Mouse (Mus musculus): ENCODE data around the gene Gsdma. TPM values are rescaled to one million over a fixed set of nuclear protein-coding genes. Genes with fewer than 3 reads are reported as not detected.
"Not testable (repeated sequence)": the region's sequence is repeated elsewhere in the genome, so short reads cannot be mapped to it uniquely, and the experiment has no call there.

The Gsdma gene
- polyA plus RNA-seq, 1 experiment: 2.2 TPM

DNA sequence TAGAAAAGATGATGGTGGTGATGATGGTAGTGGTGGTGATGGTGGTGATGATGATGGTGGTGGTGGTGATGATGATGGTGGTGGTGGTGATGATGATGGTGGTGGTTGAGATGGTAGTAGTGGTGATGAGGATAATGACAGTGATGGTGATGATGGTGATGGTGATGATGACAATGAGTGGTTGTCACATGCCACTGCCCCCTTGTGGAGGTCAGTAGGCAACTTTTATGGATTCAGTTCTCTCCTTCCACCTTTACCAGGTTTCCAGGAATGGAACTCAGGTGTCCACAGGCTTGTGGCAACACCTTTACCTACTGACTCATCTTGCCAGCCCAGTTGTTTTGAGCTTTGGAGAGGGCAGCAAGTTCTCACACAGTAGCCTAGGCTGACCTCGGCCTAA lies 15.9 kb downstream of the Gsdma start:
- TF ChIP-seq FLI1 (IDR thresholded peaks at IDR 0.05; ENCODE audit: low read length) (no peak), GATA1 (IDR thresholded peaks at IDR 0.05; ENCODE audit: borderline replicate concordance, low read length) (no peak)
- H3K36me3 ChIP-seq (replicated peaks; ENCODE audit: low read length): peaks cover 10% of the 10 kb centered on the region

GRCm38 (mm10) chr11:98680595-98680994 lies 16.4 kb downstream of the Gsdma start:
- H3K27me3 ChIP-seq (replicated peaks): not testable (repeated sequence)
- H3K36me3 ChIP-seq (replicated peaks; ENCODE audit: low read length): peaks cover 15% of the 10 kb centered on the region

More for the DNA sequence above, 15.9 kb downstream of the Gsdma start:
- Histone ChIP-seq H3K4me3 (replicated peaks) (peak overlapping the region; percentile 66), H3K27me3 (replicated peaks) (peaks cover 3% of the 10 kb centered on the region), H3K9me3 (no peaks in the 10 kb centered on the region), H3K4me1 (peaks cover 53% of the 10 kb centered on the region)

DNA sequence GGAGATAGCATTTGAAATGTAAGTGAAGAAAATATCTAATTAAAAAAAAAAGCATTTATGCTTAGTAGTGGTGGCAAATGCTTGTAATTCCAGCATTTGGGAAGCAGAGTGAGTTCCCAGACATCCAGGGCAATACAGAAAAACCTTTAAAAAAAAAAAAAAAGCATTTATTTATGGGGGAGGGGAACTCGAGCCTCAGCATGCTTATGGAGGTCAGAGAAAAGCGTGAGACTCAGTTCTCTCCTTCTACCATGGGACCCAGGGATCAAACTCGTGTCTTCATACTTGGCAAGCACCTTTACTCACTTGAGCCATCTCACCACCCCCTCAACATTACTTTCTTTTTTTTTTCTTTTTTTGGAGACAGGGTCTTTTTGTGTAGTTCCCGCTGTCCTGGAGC lies 17.0 kb downstream of the Gsdma start:
- no peak for TF ChIP-seq GATA1 (IDR thresholded peaks at IDR 0.05; ENCODE audit: borderline replicate concordance, low read length)
- no peak for TF ChIP-seq FLI1 (IDR thresholded peaks at IDR 0.05; ENCODE audit: low read length)
- peaks cover 50% of the 10 kb centered on the region for H3K4me1 ChIP-seq
- no peaks in the 10 kb centered on the region for H3K9me3 ChIP-seq
- peaks cover 3% of the 10 kb centered on the region for H3K27me3 ChIP-seq (replicated peaks)
- no peak overlapping the region for H3K4me3 ChIP-seq (replicated peaks)
- H3K36me3 ChIP-seq (replicated peaks; ENCODE audit: low read length): peaks cover 21% of the 10 kb centered on the region

More at GRCm38 (mm10) chr11:98680595-98680994, 16.4 kb downstream of the Gsdma start:
- not testable (repeated sequence) for H3K4me3 ChIP-seq (replicated peaks); H3K9me3 ChIP-seq
- peaks cover 52% of the 10 kb centered on the region for H3K4me1 ChIP-seq

- peaks cover 3% of the 10 kb centered on the region for H3K27me3 ChIP-seq (replicated peaks)
- H3K4me1 ChIP-seq: peaks cover 45% of the 10 kb centered on the region
- peaks cover 30% of the 10 kb centered on the region for H3K36me3 ChIP-seq (replicated peaks; ENCODE audit: low read length)
- TF ChIP-seq FLI1 (IDR thresholded peaks at IDR 0.05; ENCODE audit: low read length) (no peak), GATA1 (IDR thresholded peaks at IDR 0.05; ENCODE audit: borderline replicate concordance, low read length) (no peak; the same call in 2 of the 3 replicates)
- H3K4me3 ChIP-seq (replicated peaks): peak within 1 kb of the TSS; percentile 100
- no peaks in the 10 kb centered on the region for H3K9me3 ChIP-seq
Observed at GRCm38 (mm10) chr11:98681786-98682745, 17.9 kb downstream of the Gsdma start, which contains the start of gene Psmd3. Gene Psmd3 (plus strand): TSS chr11:98682554.

DNA sequence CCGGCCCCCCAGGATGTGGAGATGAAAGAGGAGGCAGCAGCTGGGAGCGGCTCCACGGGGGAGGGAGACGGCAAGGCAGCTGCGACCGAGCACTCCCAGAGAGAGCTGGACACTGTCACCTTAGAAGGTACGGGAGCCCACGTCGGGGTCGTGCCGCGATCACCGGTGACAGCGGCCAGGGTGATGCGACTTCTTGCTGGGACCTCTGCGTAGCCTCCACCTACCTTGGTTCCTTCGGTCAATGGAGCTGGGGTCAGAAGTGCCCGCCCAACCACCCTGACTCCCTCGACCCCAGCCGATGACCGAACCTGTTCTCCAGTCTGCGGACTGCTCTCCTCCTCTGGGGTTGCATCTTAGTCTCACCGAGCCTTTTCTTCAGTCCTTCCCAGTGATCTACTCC lies 18.7 kb downstream of the Gsdma start:
- Histone ChIP-seq H3K9me3 (no peaks in the 10 kb centered on the region), H3K36me3 (replicated peaks; ENCODE audit: low read length) (peaks cover 37% of the 10 kb centered on the region), H3K4me3 (replicated peaks) (peak overlapping the region; percentile 100), H3K27me3 (replicated peaks) (no peaks in the 10 kb centered on the region), H3K4me1 (peaks cover 45% of the 10 kb centered on the region)
- no peak for TF ChIP-seq FLI1 (IDR thresholded peaks at IDR 0.05; ENCODE audit: low read length)
- TF ChIP-seq GATA1 (IDR thresholded peaks at IDR 0.05; ENCODE audit: borderline replicate concordance, low read length): no peak

- no peak for TF ChIP-seq FLI1 (IDR thresholded peaks at IDR 0.05; ENCODE audit: low read length)
- TF ChIP-seq GATA1 (IDR thresholded peaks at IDR 0.05; ENCODE audit: borderline replicate concordance, low read length): no peak
- Histone ChIP-seq H3K4me3 (replicated peaks) (no peak overlapping the region), H3K9me3 (no peaks in the 10 kb centered on the region), H3K36me3 (replicated peaks; ENCODE audit: low read length) (peaks cover 61% of the 10 kb centered on the region), H3K27me3 (replicated peaks) (no peaks in the 10 kb centered on the region), H3K4me1 (peaks cover 36% of the 10 kb centered on the region)
Observed at GRCm38 (mm10) chr11:98685642-98686041, 21.5 kb downstream of the Gsdma start.

GRCm38 (mm10) chr11:98686976-98687375 lies 22.8 kb downstream of the Gsdma start:
- peaks cover 23% of the 10 kb centered on the region for H3K4me1 ChIP-seq
- TF ChIP-seq GATA1 (IDR thresholded peaks at IDR 0.05; ENCODE audit: borderline replicate concordance, low read length): no peak
- no peak overlapping the region for H3K4me3 ChIP-seq (replicated peaks)
- H3K27me3 ChIP-seq (replicated peaks): no peaks in the 10 kb centered on the region
- peaks cover 75% of the 10 kb centered on the region for H3K36me3 ChIP-seq (replicated peaks; ENCODE audit: low read length)
- H3K9me3 ChIP-seq: no peaks in the 10 kb centered on the region

- Histone ChIP-seq H3K4me1 (peaks cover 23% of the 10 kb centered on the region), H3K9me3 (no peaks in the 10 kb centered on the region), H3K36me3 (replicated peaks; ENCODE audit: low read length) (peaks cover 85% of the 10 kb centered on the region), H3K4me3 (replicated peaks) (no peak overlapping the region), H3K27me3 (replicated peaks) (no peaks in the 10 kb centered on the region)
- no peak for TF ChIP-seq FLI1 (IDR thresholded peaks at IDR 0.05; ENCODE audit: low read length)
- TF ChIP-seq GATA1 (IDR thresholded peaks at IDR 0.05; ENCODE audit: borderline replicate concordance, low read length): no peak
Observed at GRCm38 (mm10) chr11:98688009-98688408, 23.9 kb downstream of the Gsdma start.

DNA sequence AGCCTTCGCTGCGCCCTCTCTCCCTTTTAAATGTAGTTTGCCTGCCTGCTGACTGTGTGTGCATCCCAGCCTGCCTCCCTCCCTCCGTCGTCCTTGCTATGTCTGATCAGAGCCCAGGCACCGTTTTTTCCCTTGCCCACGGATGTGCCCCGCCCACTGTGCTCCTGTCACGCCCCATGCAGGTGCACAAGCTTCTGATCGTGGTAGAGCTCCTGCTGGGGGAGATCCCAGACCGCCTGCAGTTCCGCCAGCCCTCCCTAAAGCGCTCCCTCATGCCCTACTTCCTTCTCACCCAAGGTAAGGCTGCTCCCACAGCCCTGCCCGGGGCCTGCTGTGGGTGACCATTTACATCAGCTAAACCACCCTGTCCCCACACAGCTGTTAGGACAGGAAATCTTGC lies 29.1 kb downstream of the Gsdma start:
- no peak overlapping the region for H3K4me3 ChIP-seq (replicated peaks)
- no peaks in the 10 kb centered on the region for H3K4me1 ChIP-seq
- TF ChIP-seq GATA1 (IDR thresholded peaks at IDR 0.05; ENCODE audit: borderline replicate concordance, low read length): no peak
- TF ChIP-seq FLI1 (IDR thresholded peaks at IDR 0.05; ENCODE audit: low read length): no peak
- H3K27me3 ChIP-seq (replicated peaks): no peaks in the 10 kb centered on the region
- H3K36me3 ChIP-seq (replicated peaks; ENCODE audit: low read length): peaks cover 88% of the 10 kb centered on the region
- H3K9me3 ChIP-seq: no peaks in the 10 kb centered on the region

GRCm38 (mm10) chr11:98693746-98694145 lies 29.6 kb downstream of the Gsdma start:
- Histone ChIP-seq H3K4me1 (no peaks in the 10 kb centered on the region; the same call in 1 of the 2 replicates), H3K9me3 (no peaks in the 10 kb centered on the region), H3K27me3 (replicated peaks) (no peaks in the 10 kb centered on the region), H3K4me3 (replicated peaks) (no peak overlapping the region), H3K36me3 (replicated peaks; ENCODE audit: low read length) (peaks cover 85% of the 10 kb centered on the region)
- TF ChIP-seq GATA1 (IDR thresholded peaks at IDR 0.05; ENCODE audit: borderline replicate concordance, low read length): no peak
- TF ChIP-seq FLI1 (IDR thresholded peaks at IDR 0.05; ENCODE audit: low read length): no peak

Measured in megakaryocyte, embryonic 14.5 days (primary cell).